Mouse (Mus musculus) Patski (cell line): ENCODE measurements around the gene Cdk13. TPM values are rescaled to one million over a fixed set of nuclear protein-coding genes. Genes with fewer than 3 reads are reported as not detected.

Source experiments
- ATAC-seq: fragments of 100-300 bp; one replicate; pipeline ENCODE4 v1.8.0; 2021
- CTCF ChIA-PET: fragments of 350-600 bp; sonication (Branson Sonifier 250); formaldehyde crosslinking; loops from one replicate; lab custom pipeline; 2022; ENCODE audit warnings: inconsistent platforms; lab: Charles Lee
- POLR2A ChIA-PET: fragments of 350-600 bp; sonication (Branson Sonifier 250); formaldehyde crosslinking; loops from one replicate; lab custom pipeline; 2022; ENCODE audit warnings: antibody characterized with exemption, inconsistent platforms; lab: Charles Lee
- DNase-seq: peaks from one replicate; pipeline ENCODE4 v3.0.0-alpha.2; 2011; ENCODE audit warnings: low read depth, low spot score
- H3K27me3 ChIP-seq: fragments of 371-371 bp; one replicate; pipeline ENCODE4 v1.5.1; 2021
- CTCF ChIP-seq: fragments of 100-300 bp; IDR thresholded peaks from one replicate; pipeline ENCODE4 v1.5.1; 2021
- in situ Hi-C: fragments of 300-500 bp; cut with MboI; formaldehyde crosslinking; loops from 3 replicates; pipeline ENCODE4 v1.11.1; 2018; ENCODE audit warnings: low pct_unique_long_range_greater_than_20kb, mixed read lengths
- polyA plus RNA-seq: library from polyadenylated mRNA; unstranded; gene quantifications from one replicate; pipeline ENCODE4 v1.2.3, GENCODE M21; 2021

Cdk13 gene
- polyA plus RNA-seq, 1 experiment from 2014 or later, result 35.0 TPM

- DNase-seq (no peak), ATAC-seq (no peak)
- TF ChIP-seq CTCF, result no peak
- in situ Hi-C loops, result no loop called here
- ChIA-PET CTCF (no interaction called here), POLR2A (no interaction called here)
- H3K27me3 ChIP-seq, result no peaks in the 10 kb centered on the region
These were observed 32.3 kb downstream of the Cdk13 start for GRCm38 (mm10) chr13:17772574-17772973.

GRCm38 (mm10) chr13:17762405-17762804 is 42.5 kb downstream of the Cdk13 start:
- CTCF ChIA-PET, result interaction anchor here (1.2 to 2.5 kb wide), 3 partner anchors 11 to 15 kb away, joined by 3 to 8 read pairs (median 5); no protein-coding TSS in a partner anchor
- ATAC-seq (no peak), DNase-seq (no peak)
- no peaks in the 10 kb centered on the region for H3K27me3 ChIP-seq
- in situ Hi-C loops, result no loop called here
- no peak for TF ChIP-seq CTCF
- POLR2A ChIA-PET, result no interaction called here

GRCm38 (mm10) chr13:17754997-17755396 is 49.9 kb downstream of the Cdk13 start:
- ATAC-seq (no peak), DNase-seq (no peak)
- in situ Hi-C loops, result no loop called here
- POLR2A ChIA-PET, result no interaction called here
- no peaks in the 10 kb centered on the region for H3K27me3 ChIP-seq
- CTCF ChIA-PET, result interaction anchor here (0.7 kb wide), 1 partner anchor 51 kb away, joined by 3 read pairs; no protein-coding TSS in a partner anchor
- no peak for TF ChIP-seq CTCF

- ChIA-PET CTCF (no interaction called here), POLR2A (no interaction called here)
- no peak for ATAC-seq
- no peak for DNase-seq
- H3K27me3 ChIP-seq, result no peaks in the 10 kb centered on the region
- TF ChIP-seq CTCF, result no peak
- in situ Hi-C loops, result no loop called here
These were observed 76.1 kb downstream of the Cdk13 start for GRCm38 (mm10) chr13:17728798-17729197.

- ChIA-PET POLR2A (no interaction called here), CTCF (no interaction called here)
- H3K27me3 ChIP-seq, result no peaks in the 10 kb centered on the region
- no peak for TF ChIP-seq CTCF
- DNase-seq, result no peak
- ATAC-seq, result no peak
- in situ Hi-C loops, result no loop called here
These were observed 77.0 kb downstream of the Cdk13 start for GRCm38 (mm10) chr13:17727922-17728321.

- ATAC-seq (no peak), DNase-seq (no peak)
- in situ Hi-C loops, result no loop called here
- TF ChIP-seq CTCF, result no peak
- no peaks in the 10 kb centered on the region for H3K27me3 ChIP-seq
- CTCF ChIA-PET, result interaction anchor here (1.2 to 4.8 kb wide), 5 partner anchors 8 to 59 kb away, joined by 3 to 42 read pairs (median 4); no protein-coding TSS in a partner anchor
- POLR2A ChIA-PET, result interaction anchor here (0.9 to 2.5 kb wide), 2 partner anchors 13 to 27 kb away, joined by 4 to 11 read pairs; no protein-coding TSS in a partner anchor
These were observed 87.5 kb downstream of the Cdk13 start for GRCm38 (mm10) chr13:17717357-17717756.

GRCm38 (mm10) chr13:17708784-17709311 is 96.0 kb downstream of the Cdk13 start:
- ATAC-seq, result no peak
- in situ Hi-C loops, result no loop called here
- POLR2A ChIA-PET, result no interaction called here
- DNase-seq, result no peak
- no peaks in the 10 kb centered on the region for H3K27me3 ChIP-seq
- TF ChIP-seq CTCF, result no peak
- CTCF ChIA-PET, result interaction anchor here (1.4 kb wide), 1 partner anchor 9 kb away, joined by 4 read pairs; no protein-coding TSS in a partner anchor

- in situ Hi-C loops, result no loop called here
- CTCF ChIA-PET, result interaction anchor here (0.9 to 4.6 kb wide), 4 partner anchors 8 to 63 kb away, joined by 4 to 42 read pairs (median 4); no protein-coding TSS in a partner anchor
- TF ChIP-seq CTCF, result no peak
- ATAC-seq, result peak; percentile 93
- H3K27me3 ChIP-seq, result no peaks in the 10 kb centered on the region
- POLR2A ChIA-PET, result interaction anchor here (0.6 to 3.1 kb wide), 7 partner anchors 9 to 1693 kb away, joined by 3 to 11 read pairs (median 4); partner anchors contain the start of genes Inhba and Sugct
- DNase-seq, result no peak
These were observed 99.6 kb downstream of the Cdk13 start for GRCm38 (mm10) chr13:17705188-17705826.

- ATAC-seq (no peak), DNase-seq (no peak)
- no peaks in the 10 kb centered on the region for H3K27me3 ChIP-seq
- POLR2A ChIA-PET, result no interaction called here
- CTCF ChIA-PET, result no interaction called here
- TF ChIP-seq CTCF, result no peak
- in situ Hi-C loops, result no loop called here
These were observed 102.6 kb downstream of the Cdk13 start for GRCm38 (mm10) chr13:17702311-17702710.

GRCm38 (mm10) chr13:17701322-17701721 is 103.6 kb downstream of the Cdk13 start:
- in situ Hi-C loops, result no loop called here
- CTCF ChIA-PET, result no interaction called here

GRCm38 (mm10) chr13:17700090-17700715 is 104.7 kb downstream of the Cdk13 start:
- no peaks in the 10 kb centered on the region for H3K27me3 ChIP-seq
- ChIA-PET POLR2A (no interaction called here), CTCF (no interaction called here)
- ATAC-seq, result no peak
- no peak for TF ChIP-seq CTCF
- in situ Hi-C loops, result no loop called here
- DNase-seq, result no peak

More at GRCm38 (mm10) chr13:17701322-17701721, 103.6 kb downstream of the Cdk13 start:
- TF ChIP-seq CTCF, result no peak
- POLR2A ChIA-PET, result no interaction called here
- no peaks in the 10 kb centered on the region for H3K27me3 ChIP-seq
- no peak for ATAC-seq
- DNase-seq, result no peak
